Mouse (Mus musculus) embryonic stem cell, embryonic (primary cell): ENCODE results near the gene Nisch.

Experiments used
- CTCF ChIA-PET, 4 experiments: fragments of 300-600 bp in 2 of 4; fragments of 350-600 bp in 2 of 4; sonication (Branson Sonifier 250); formaldehyde crosslinking; loops; one replicate each; lab custom pipeline; 2022; ENCODE audit warnings: inconsistent platforms in 2 of 4; lab: Charles Lee
- POLR2A ChIA-PET, 4 experiments: fragments of 300-600 bp in 2 of 4; fragments of 350-600 bp in 2 of 4; sonication (Branson Sonifier 250); formaldehyde crosslinking; loops; one replicate each; lab custom pipeline; 2022; ENCODE audit warnings: antibody characterized with exemption in 4 of 4, inconsistent platforms in 1 of 4; lab: Charles Lee

Gene Nisch

GRCm38 (mm10) chr14:31206472-31206981 is 10.2 kb downstream of the Nisch start:
- ChIA-PET CTCF (interaction anchor here in 3 of 4 experiments (0.7 to 1.4 kb wide), 6 partner anchors 9 to 266 kb away, joined by 3 to 5 read pairs (median 4); partner anchors contain the start of gene Sema3g (in 1 of the 3)), POLR2A (interaction anchor here (0.6 to 4.6 kb wide), 29 partner anchors 8 to 1258 kb away, joined by 3 to 50 read pairs (median 4); partner anchors contain the start of genes Phf7 (in 2 of the 4), Bap1 (in 1 of the 4), Capn7 (in 1 of the 4) and Dnah1 (in 1 of the 4))

- ChIA-PET CTCF (interaction anchor here (0.5 to 1.3 kb wide), 9 partner anchors 9 to 148 kb away, joined by 3 to 7 read pairs (median 3); no protein-coding TSS in a partner anchor), POLR2A (interaction anchor here in 3 of 4 experiments (0.6 to 4.6 kb wide), 39 partner anchors 8 to 289 kb away, joined by 3 to 50 read pairs (median 4); partner anchors contain the start of genes Bap1 (in 2 of the 3), Phf7 (in 2 of the 3), Smim4 (in 2 of the 3) and Capn7 (in 1 of the 3))
Measured at GRCm38 (mm10) chr14:31205562-31206467, 10.9 kb downstream of the Nisch start.

- ChIA-PET POLR2A (interaction anchor here (0.6 to 4.6 kb wide), 27 partner anchors 9 to 289 kb away, joined by 3 to 50 read pairs (median 3); partner anchors contain the start of genes Bap1 (in 1 of the 4), Eaf1 (in 1 of the 4), Mettl6 (in 1 of the 4) and Nek4 (in 1 of the 4)), CTCF (interaction anchor here (0.5 to 1.3 kb wide), 8 partner anchors 9 to 147 kb away, joined by 3 to 7 read pairs (median 3); no protein-coding TSS in a partner anchor)
Measured at GRCm38 (mm10) chr14:31205244-31205561, 11.5 kb downstream of the Nisch start.

GRCm38 (mm10) chr14:31204844-31205243 is 11.9 kb downstream of the Nisch start:
- ChIA-PET POLR2A (interaction anchor here (0.6 to 4.6 kb wide), 26 partner anchors 9 to 290 kb away, joined by 3 to 50 read pairs (median 3); partner anchors contain the start of genes Bap1 (in 1 of the 4), Eaf1 (in 1 of the 4), Mettl6 (in 1 of the 4) and Nek4 (in 1 of the 4)), CTCF (interaction anchor here (0.5 to 1.3 kb wide), 6 partner anchors 9 to 147 kb away, joined by 3 to 7 read pairs (median 3); no protein-coding TSS in a partner anchor)

- POLR2A ChIA-PET, result interaction anchor here in 1 of 4 experiments (0.6 to 1.7 kb wide), 2 partner anchors 40 to 1492 kb away, joined by 4 read pairs; no protein-coding TSS in a partner anchor
- CTCF ChIA-PET, result no interaction called here
Measured at GRCm38 (mm10) chr14:31200038-31200437, 16.7 kb downstream of the Nisch start.

- POLR2A ChIA-PET, result interaction anchor here in 1 of 4 experiments (1.7 kb wide), 1 partner anchor 40 kb away, joined by 4 read pairs; no protein-coding TSS in a partner anchor
- CTCF ChIA-PET, result no interaction called here
Measured at GRCm38 (mm10) chr14:31199599-31199998, 17.1 kb downstream of the Nisch start.

- ChIA-PET CTCF (interaction anchor here in 1 of 4 experiments (0.5 to 1.3 kb wide), 2 partner anchors 14 to 798 kb away, joined by 3 to 4 read pairs; no protein-coding TSS in a partner anchor), POLR2A (interaction anchor here in 3 of 4 experiments (0.6 to 8.0 kb wide), 14 partner anchors 8 to 814 kb away, joined by 3 to 50 read pairs (median 4); partner anchors contain the start of gene Tnnc1 (in 1 of the 3))
Measured at GRCm38 (mm10) chr14:31197547-31198516, 18.9 kb downstream of the Nisch start.

GRCm38 (mm10) chr14:31195968-31196367 is 20.8 kb downstream of the Nisch start:
- ChIA-PET CTCF (interaction anchor here in 3 of 4 experiments (0.5 to 1.4 kb wide), 10 partner anchors 9 to 623 kb away, joined by 3 to 7 read pairs (median 3); partner anchors contain the start of gene Smim4 (in 1 of the 3)), POLR2A (interaction anchor here in 2 of 4 experiments (0.6 to 8.0 kb wide), 9 partner anchors 9 to 180 kb away, joined by 3 to 50 read pairs (median 5); no protein-coding TSS in a partner anchor)

GRCm38 (mm10) chr14:31195521-31195920 is 21.2 kb downstream of the Nisch start:
- CTCF ChIA-PET, result interaction anchor here in 3 of 4 experiments (0.5 to 1.4 kb wide), 6 partner anchors 9 to 67 kb away, joined by 3 to 7 read pairs (median 3); partner anchors contain the start of gene Smim4 (in 1 of the 3)
- POLR2A ChIA-PET, result interaction anchor here in 2 of 4 experiments (0.6 to 8.0 kb wide), 7 partner anchors 9 to 180 kb away, joined by 3 to 50 read pairs (median 5); no protein-coding TSS in a partner anchor

GRCm38 (mm10) chr14:31194891-31195513 is 21.7 kb downstream of the Nisch start:
- ChIA-PET POLR2A (interaction anchor here in 2 of 4 experiments (1.5 to 8.0 kb wide), 6 partner anchors 10 to 25 kb away, joined by 4 to 50 read pairs (median 6); no protein-coding TSS in a partner anchor), CTCF (interaction anchor here in 2 of 4 experiments (1.3 to 1.4 kb wide), 2 partner anchors 10 to 35 kb away, joined by 3 read pairs; no protein-coding TSS in a partner anchor)

- CTCF ChIA-PET, result no interaction called here
- POLR2A ChIA-PET, result interaction anchor here in 3 of 4 experiments (0.6 to 8.0 kb wide), 8 partner anchors 10 to 41 kb away, joined by 3 to 50 read pairs (median 3); no protein-coding TSS in a partner anchor
Measured at GRCm38 (mm10) chr14:31194441-31194840, 22.3 kb downstream of the Nisch start.

- POLR2A ChIA-PET, result interaction anchor here in 3 of 4 experiments (0.5 to 8.0 kb wide), 12 partner anchors 8 to 174 kb away, joined by 3 to 50 read pairs (median 4); no protein-coding TSS in a partner anchor
- CTCF ChIA-PET, result interaction anchor here in 2 of 4 experiments (0.7 to 1.2 kb wide), 2 partner anchors 65 to 131 kb away, joined by 3 read pairs; partner anchors contain the start of gene Smim4 (in 1 of the 2)
Measured at GRCm38 (mm10) chr14:31193791-31194190, 23.0 kb downstream of the Nisch start.

GRCm38 (mm10) chr14:31191936-31192335 is 24.8 kb downstream of the Nisch start:
- ChIA-PET CTCF (interaction anchor here in 1 of 4 experiments (0.6 kb wide), 1 partner anchor 19 kb away, joined by 3 read pairs; no protein-coding TSS in a partner anchor), POLR2A (interaction anchor here in 2 of 4 experiments (1.1 to 8.0 kb wide), 4 partner anchors 10 to 15 kb away, joined by 3 to 50 read pairs (median 5); no protein-coding TSS in a partner anchor)

- CTCF ChIA-PET, result interaction anchor here in 1 of 4 experiments (1.1 kb wide), 1 partner anchor 83 kb away, joined by 3 read pairs; no protein-coding TSS in a partner anchor
- POLR2A ChIA-PET, result interaction anchor here in 2 of 4 experiments (0.8 to 8.0 kb wide), 5 partner anchors 9 to 49 kb away, joined by 3 to 50 read pairs (median 3); no protein-coding TSS in a partner anchor
Measured at GRCm38 (mm10) chr14:31189348-31189747, 27.4 kb downstream of the Nisch start.

- ChIA-PET CTCF (interaction anchor here in 1 of 4 experiments (1.1 kb wide), 1 partner anchor 83 kb away, joined by 3 read pairs; no protein-coding TSS in a partner anchor), POLR2A (interaction anchor here in 2 of 4 experiments (0.6 to 1.2 kb wide), 4 partner anchors 9 to 48 kb away, joined by 3 read pairs; no protein-coding TSS in a partner anchor)
Measured at GRCm38 (mm10) chr14:31188771-31189181, 28.0 kb downstream of the Nisch start.
